Mouse (Mus musculus): ENCODE data around the gene Gm11037. TPM values are rescaled to one million over a fixed set of nuclear protein-coding genes. Genes with fewer than 3 reads are reported as not detected.

The Gm11037 gene
- polyA plus RNA-seq (2016; fragmentation: Nextera tagmentation; extraction: Ambion mirVana) = not detected in 2 replicates

GRCm38 (mm10) chr2:131132930-131133547 is at the start of gene Gm11037:
Gm11037 (plus strand) TSS chr2:131133497.
- Histone ChIP-seq H3K9ac (no peak within 1 kb of the TSS), H3K27ac (ENCODE audit: poor library complexity, severe bottlenecking) (peak within 1 kb of the TSS; percentile 79), H3K9me3 (replicated peaks) (no peaks in the 10 kb centered on the region), H3K36me3 (peaks cover 4% of the 10 kb centered on the region), H3K4me2 (no peak within 1 kb of the TSS), H3K27me3 (replicated peaks) (0 out of 2 replicates have a peak, but pooled peaks cover 3% of the 10 kb centered on the region), H3K4me3 (no peak within 1 kb of the TSS), H3K4me1 (replicated peaks) (peaks cover 55% of the 10 kb centered on the region)
- 84% methylated on average over 9 of the region's 9 CpGs for WGBS
- ATAC-seq (ENCODE audit: insufficient number of reproducible peaks, low FRiP score) = no peak

DNA sequence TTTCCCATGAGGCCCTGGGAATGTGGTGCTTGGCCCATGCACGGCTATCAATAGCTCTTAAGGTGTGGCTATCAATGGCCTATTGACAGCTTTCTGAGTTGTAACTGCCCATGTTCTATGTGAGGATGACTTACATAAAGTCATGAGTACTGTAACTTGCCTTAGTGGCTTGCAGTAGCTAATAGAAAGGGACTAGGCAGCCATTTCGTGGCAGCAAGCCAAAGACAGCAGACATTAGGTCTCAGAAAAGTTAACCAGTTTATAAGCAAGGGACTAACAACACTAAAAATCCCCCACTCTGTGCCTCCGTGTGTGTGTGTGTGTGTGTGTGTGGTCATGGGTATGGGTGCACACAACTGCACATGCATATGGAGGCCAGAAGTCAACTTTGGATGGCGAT is 49.1 kb upstream of the Gm11037 start:
- Histone ChIP-seq H3K4me2 (no peak overlapping the region), H3K9me3 (replicated peaks) (no peaks in the 10 kb centered on the region), H3K36me3 (no peaks in the 10 kb centered on the region), H3K9ac (no peak overlapping the region), H3K4me1 (replicated peaks) (0 out of 2 replicates have a peak, but pooled peaks cover 3% of the 10 kb centered on the region), H3K27ac (ENCODE audit: poor library complexity, severe bottlenecking) (no peak overlapping the region), H3K27me3 (replicated peaks) (peaks cover 20% of the 10 kb centered on the region; the same call in 1 of the 2 replicates), H3K4me3 (no peak overlapping the region)
- ATAC-seq (ENCODE audit: insufficient number of reproducible peaks, low FRiP score) = no peak
- 79% methylated on average over 4 of the region's 4 CpGs for WGBS

GRCm38 (mm10) chr2:131086667-131087390 is 46.5 kb upstream of the Gm11037 start, which contains the start of gene Siglec1:
Siglec1 (minus strand) TSS chr2:131086765.
- no peak for ATAC-seq (ENCODE audit: insufficient number of reproducible peaks, low FRiP score)
- H3K9ac ChIP-seq = no peak within 1 kb of the TSS
- H3K36me3 ChIP-seq = no peaks in the 10 kb centered on the region
- WGBS = 83% methylated on average over 11 of the region's 11 CpGs
- 0 out of 2 replicates have a peak, but pooled peaks cover 3% of the 10 kb centered on the region for H3K4me1 ChIP-seq (replicated peaks)
- peaks cover 8% of the 10 kb centered on the region; the same call in 1 of the 2 replicates for H3K27me3 ChIP-seq (replicated peaks)
- H3K9me3 ChIP-seq (replicated peaks) = no peaks in the 10 kb centered on the region
- H3K27ac ChIP-seq (ENCODE audit: poor library complexity, severe bottlenecking) = no peak within 1 kb of the TSS
- no peak within 1 kb of the TSS for H3K4me2 ChIP-seq
- no peak within 1 kb of the TSS for H3K4me3 ChIP-seq

- WGBS = 73% methylated on average over 4 of the region's 4 CpGs
Observed at GRCm38 (mm10) chr2:131088581-131088980, 44.7 kb upstream of the Gm11037 start.

GRCm38 (mm10) chr2:131089634-131090033 is 43.7 kb upstream of the Gm11037 start:
- H3K9ac ChIP-seq = no peak overlapping the region
- no peak overlapping the region for H3K4me3 ChIP-seq
- H3K4me2 ChIP-seq = no peak overlapping the region
- H3K27ac ChIP-seq (ENCODE audit: poor library complexity, severe bottlenecking) = no peak overlapping the region
- H3K4me1 ChIP-seq (replicated peaks) = 0 out of 2 replicates have a peak, but pooled peaks cover 3% of the 10 kb centered on the region
- H3K27me3 ChIP-seq (replicated peaks) = peaks cover 8% of the 10 kb centered on the region; the same call in 1 of the 2 replicates
- H3K36me3 ChIP-seq = no peaks in the 10 kb centered on the region
- ATAC-seq (ENCODE audit: insufficient number of reproducible peaks, low FRiP score) = no peak
- no peaks in the 10 kb centered on the region for H3K9me3 ChIP-seq (replicated peaks)
- WGBS = 68% methylated on average over 1 of the region's 1 CpGs

More at GRCm38 (mm10) chr2:131088581-131088980, 44.7 kb upstream of the Gm11037 start:
- H3K4me1 ChIP-seq (replicated peaks) = 0 out of 2 replicates have a peak, but pooled peaks cover 3% of the 10 kb centered on the region
- ATAC-seq (ENCODE audit: insufficient number of reproducible peaks, low FRiP score) = no peak
- H3K4me2 ChIP-seq = no peak overlapping the region
- no peak overlapping the region for H3K9ac ChIP-seq
- H3K27ac ChIP-seq (ENCODE audit: poor library complexity, severe bottlenecking) = no peak overlapping the region
- peaks cover 8% of the 10 kb centered on the region; the same call in 1 of the 2 replicates for H3K27me3 ChIP-seq (replicated peaks)
- H3K36me3 ChIP-seq = no peaks in the 10 kb centered on the region
- no peak overlapping the region for H3K4me3 ChIP-seq
- no peaks in the 10 kb centered on the region for H3K9me3 ChIP-seq (replicated peaks)

DNA sequence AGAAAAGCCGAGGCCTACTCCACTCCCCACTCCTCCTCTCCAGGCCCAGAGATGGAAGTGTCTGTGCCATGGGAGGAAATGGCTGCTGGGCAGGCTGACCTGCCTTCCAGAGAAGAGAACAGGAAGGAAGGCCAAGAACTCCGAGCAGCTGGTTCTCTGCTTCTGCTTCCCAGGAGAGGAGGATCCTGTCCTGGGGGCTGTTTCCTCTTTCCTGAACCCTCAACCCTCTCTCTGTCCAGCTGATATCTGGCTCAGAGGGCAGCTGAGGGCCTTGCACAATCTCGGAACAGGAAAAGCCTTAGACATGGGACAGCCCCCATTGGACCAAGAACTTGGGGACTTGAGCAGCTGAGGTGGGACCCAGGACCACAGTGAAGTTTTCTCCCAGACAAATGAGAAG is 42.4 kb upstream of the Gm11037 start:
- Histone ChIP-seq H3K4me3 (no peak overlapping the region), H3K9ac (no peak overlapping the region), H3K9me3 (replicated peaks) (no peaks in the 10 kb centered on the region), H3K27ac (ENCODE audit: poor library complexity, severe bottlenecking) (0 out of 2 replicates have a peak overlapping the region, but pooled peaks have one; percentile 1), H3K4me1 (replicated peaks) (peaks cover 6% of the 10 kb centered on the region; the same call in 1 of the 2 replicates), H3K4me2 (no peak overlapping the region), H3K27me3 (replicated peaks) (peaks cover 4% of the 10 kb centered on the region; the same call in 1 of the 2 replicates), H3K36me3 (no peaks in the 10 kb centered on the region)
- WGBS = 60% methylated on average over 3 of the region's 3 CpGs
- ATAC-seq (ENCODE audit: insufficient number of reproducible peaks, low FRiP score) = peak; percentile 38; the same call in 1 of the 2 replicates

- H3K4me1 ChIP-seq (replicated peaks) = peaks cover 12% of the 10 kb centered on the region; the same call in 1 of the 2 replicates
- no peak overlapping the region for H3K4me3 ChIP-seq
- no peak for ATAC-seq (ENCODE audit: insufficient number of reproducible peaks, low FRiP score)
- no peak overlapping the region for H3K27ac ChIP-seq (ENCODE audit: poor library complexity, severe bottlenecking)
- WGBS = 79% methylated on average over 5 of the region's 5 CpGs
- H3K4me2 ChIP-seq = no peak overlapping the region
- no peaks in the 10 kb centered on the region for H3K27me3 ChIP-seq (replicated peaks)
- H3K36me3 ChIP-seq = no peaks in the 10 kb centered on the region
- H3K9ac ChIP-seq = no peak overlapping the region
- H3K9me3 ChIP-seq (replicated peaks) = no peaks in the 10 kb centered on the region
Observed at GRCm38 (mm10) chr2:131093577-131093976, 39.7 kb upstream of the Gm11037 start.

DNA sequence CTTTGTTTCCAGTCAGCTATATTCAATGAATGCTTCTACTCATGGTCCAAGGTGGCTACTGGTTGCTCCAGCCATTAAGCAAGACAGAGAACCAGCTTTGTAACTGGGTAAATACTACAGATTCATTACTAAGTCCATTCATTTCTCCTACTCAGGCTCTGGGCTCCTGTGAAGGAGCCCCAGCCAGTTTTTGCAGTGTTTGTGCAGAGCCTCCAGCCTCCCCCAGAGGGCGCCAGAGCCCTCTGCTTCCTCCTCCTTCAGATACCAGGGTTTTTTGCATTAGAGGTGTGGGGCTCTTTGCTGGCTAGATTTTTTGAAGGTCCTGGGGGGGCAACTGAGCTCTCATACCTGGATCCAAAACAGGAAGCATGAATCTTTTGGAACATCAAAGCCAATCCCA is 38.5 kb upstream of the Gm11037 start:
- H3K4me3 ChIP-seq = no peak overlapping the region
- peaks cover 10% of the 10 kb centered on the region; the same call in 1 of the 2 replicates for H3K4me1 ChIP-seq (replicated peaks)
- no peaks in the 10 kb centered on the region for H3K36me3 ChIP-seq
- WGBS = 3% methylated on average over 1 of the region's 1 CpGs
- no peak overlapping the region for H3K9ac ChIP-seq
- no peak overlapping the region for H3K27ac ChIP-seq (ENCODE audit: poor library complexity, severe bottlenecking)
- no peaks in the 10 kb centered on the region for H3K27me3 ChIP-seq (replicated peaks)
- ATAC-seq (ENCODE audit: insufficient number of reproducible peaks, low FRiP score) = no peak
- H3K9me3 ChIP-seq (replicated peaks) = no peaks in the 10 kb centered on the region
- H3K4me2 ChIP-seq = no peak overlapping the region

DNA sequence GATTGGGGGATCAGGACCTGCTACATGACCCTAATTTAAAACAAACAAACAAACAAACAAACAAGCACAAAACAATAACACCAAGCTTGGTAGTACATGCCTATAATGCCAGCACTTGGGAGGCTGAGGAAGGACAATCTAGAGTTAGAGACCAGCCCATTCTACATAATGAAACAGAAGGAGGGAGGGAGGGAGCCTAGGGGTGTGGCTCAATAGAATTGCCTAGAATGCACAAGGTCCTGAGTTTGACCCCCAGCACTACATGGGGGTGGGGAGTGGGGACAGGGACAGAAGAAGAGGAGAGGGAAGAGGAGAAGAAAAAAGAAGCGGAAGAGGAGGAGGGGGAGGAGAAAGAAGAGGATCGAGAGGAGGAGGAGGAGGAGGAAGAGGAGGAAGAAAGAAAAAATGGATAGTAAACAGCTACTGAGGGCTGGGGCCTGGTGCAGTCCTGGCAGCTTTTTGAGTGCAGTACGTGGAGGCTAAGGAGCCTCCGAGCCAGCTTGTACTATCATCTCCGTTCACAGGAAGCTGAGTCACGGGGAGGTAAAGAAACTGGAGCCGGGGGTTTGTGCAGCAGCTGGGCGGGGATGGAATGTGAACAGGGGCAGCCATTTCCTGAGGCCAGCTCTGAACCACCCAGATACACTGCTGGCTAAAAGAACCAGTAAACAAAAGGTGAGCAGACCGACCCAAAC is 37.0 kb upstream of the Gm11037 start:
- H3K9me3 ChIP-seq (replicated peaks) = no peaks in the 10 kb centered on the region
- ATAC-seq (ENCODE audit: insufficient number of reproducible peaks, low FRiP score) = peak; percentile 90
- H3K4me2 ChIP-seq = peak overlapping the region; percentile 45
- no peaks in the 10 kb centered on the region for H3K36me3 ChIP-seq
- H3K27ac ChIP-seq (ENCODE audit: poor library complexity, severe bottlenecking) = peak overlapping the region; percentile 87
- H3K4me3 ChIP-seq = no peak overlapping the region
- H3K9ac ChIP-seq = no peak overlapping the region
- H3K27me3 ChIP-seq (replicated peaks) = no peaks in the 10 kb centered on the region
- WGBS = 16% methylated on average over 9 of the region's 9 CpGs
- H3K4me1 ChIP-seq (replicated peaks) = peaks cover 10% of the 10 kb centered on the region; the same call in 1 of the 2 replicates

GRCm38 (mm10) chr2:131097087-131097486 is 36.2 kb upstream of the Gm11037 start:
- Histone ChIP-seq H3K27me3 (replicated peaks) (no peaks in the 10 kb centered on the region), H3K9ac (no peak overlapping the region), H3K4me2 (no peak overlapping the region), H3K4me3 (no peak overlapping the region), H3K4me1 (replicated peaks) (peaks cover 10% of the 10 kb centered on the region; the same call in 1 of the 2 replicates), H3K27ac (ENCODE audit: poor library complexity, severe bottlenecking) (peak overlapping the region; percentile 35), H3K36me3 (no peaks in the 10 kb centered on the region), H3K9me3 (replicated peaks) (no peaks in the 10 kb centered on the region)
- no peak for ATAC-seq (ENCODE audit: insufficient number of reproducible peaks, low FRiP score)
- 79% methylated on average over 4 of the region's 4 CpGs for WGBS

GRCm38 (mm10) chr2:131101530-131101929 is 31.8 kb upstream of the Gm11037 start:
- 53% methylated on average over 3 of the region's 3 CpGs for WGBS
- H3K27me3 ChIP-seq (replicated peaks) = no peaks in the 10 kb centered on the region
- H3K4me1 ChIP-seq (replicated peaks) = peaks cover 11% of the 10 kb centered on the region
- H3K9ac ChIP-seq = no peak overlapping the region
- H3K27ac ChIP-seq (ENCODE audit: poor library complexity, severe bottlenecking) = no peak overlapping the region
- H3K4me3 ChIP-seq = no peak overlapping the region
- no peak overlapping the region for H3K4me2 ChIP-seq
- ATAC-seq (ENCODE audit: insufficient number of reproducible peaks, low FRiP score) = no peak
- no peaks in the 10 kb centered on the region for H3K9me3 ChIP-seq (replicated peaks)
- H3K36me3 ChIP-seq = no peaks in the 10 kb centered on the region
